Mouse (Mus musculus) G1E (cell line): ENCODE measurements at regions not wholly inside any gene's neighbourhood (a gene's known extent, or its start where the extent isn't known, plus 50 kb on each side); places are given as distances from the start of the nearest gene placed in this dataset.

Experiments used
- CTCF ChIP-seq: IDR thresholded peaks from 2 replicates; pipeline ENCODE4 v1.5.1; 2012; ENCODE audit warnings: low read depth, low read length, inconsistent platforms, mixed read lengths
- GATA2 ChIP-seq: IDR thresholded peaks from 2 replicates; pipeline ENCODE4 v1.6.1; 2012; ENCODE audit warnings: low read depth, low read length, inconsistent platforms, borderline replicate concordance
- POLR2AphosphoS5 ChIP-seq: IDR thresholded peaks from 2 replicates; pipeline ENCODE4 v1.6.1; 2012; ENCODE audit warnings: low read depth, low read length, inconsistent platforms; ENCODE audit not compliant: insufficient replicate concordance
- TAL1 ChIP-seq: conservative IDR thresholded peaks from 2 replicates; pipeline ENCODE4 v1.6.1; 2012; ENCODE audit warnings: low read depth, low read length, inconsistent platforms, mixed read lengths

DNA sequence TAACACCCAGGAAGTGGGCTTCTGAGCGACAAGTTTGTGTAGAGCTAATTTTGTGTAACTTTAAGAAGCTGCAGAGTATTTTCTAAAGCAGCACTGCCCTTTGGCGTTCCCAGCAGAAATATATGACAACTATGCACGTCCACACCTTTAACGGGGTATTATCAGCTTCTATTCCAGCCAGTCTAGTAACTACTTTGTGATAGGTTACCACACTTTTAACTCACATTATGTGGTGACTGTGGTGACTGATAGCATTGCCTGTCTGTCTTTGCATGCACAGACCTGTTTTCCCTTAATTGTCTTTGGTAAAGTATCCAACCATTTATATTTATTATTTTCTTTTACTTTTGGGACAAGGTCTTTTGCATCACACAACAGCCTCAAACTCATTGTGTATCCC, 179.1 kb downstream of the Gm10260 start:
- TF ChIP-seq CTCF (no peak), TAL1 (no peak), GATA2 (no peak), POLR2AphosphoS5 (no peak)
